Comparison of ENCODE assay signal across 20 mouse cellular contexts in the genomic region with DNA sequence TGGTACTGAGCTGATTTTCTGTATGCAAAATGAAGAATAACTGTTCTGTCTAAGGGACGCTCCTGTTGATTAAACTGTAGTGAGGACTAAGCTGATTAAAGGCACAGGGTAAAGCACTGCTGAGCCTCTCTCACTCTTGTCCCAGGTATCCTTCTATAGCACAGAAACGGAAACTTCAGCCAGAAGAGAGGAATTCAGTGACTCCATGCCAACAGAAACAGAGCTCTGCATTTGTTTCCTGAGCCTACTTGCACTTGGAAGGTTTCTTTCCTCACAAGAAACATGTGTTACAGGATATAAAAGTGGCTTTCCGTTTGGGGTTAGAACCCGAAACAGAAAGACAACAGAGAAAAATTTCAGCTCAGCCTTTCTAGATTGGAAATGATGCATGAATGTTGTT.
DNase-seq lines count a peak whose midpoint lies in the region; ATAC-seq lines count a peak whose summit lies in the region.
"Had no signal": no experiment of that assay in that cellular context is flagged by ENCODE, and none has a peak within 500 bp of the region (broad histone marks: within the 10 kb centered on the region; RNA-seq: fewer than 3 reads in every experiment).

No protein-coding gene starts in this region.

- no peak for DNase-seq in heart, postnatal 14 days
- DNase-seq in kidney, postnatal 10 days, result no peak
- peak; percentile 46 for DNase-seq in NIH3T3 (ENCODE audit: low read depth)
- DNase-seq in gonadal fat pad, adult 2 months (ENCODE audit: low read depth), result peak; percentile 41
- DNase-seq: adrenal gland, adult 2 months; cerebellum, adult 9-10 months; gastrocnemius, postnatal 25 days; kidney, adult 11 months; layer of hippocampus, postnatal 36 days; lung, adult 2 months; right cerebral cortex, postnatal 4 days had no signal

- peak overlapping the region; percentile 41 for H3K27ac ChIP-seq in heart, embryonic 12.5 days (ENCODE audit: poor library complexity, severe bottlenecking)
- peak overlapping the region; percentile 63; the same call in 1 of the 2 replicates for H3K27ac ChIP-seq in kidney, embryonic 16.5 days (ENCODE audit: low read length)
- H3K27ac ChIP-seq: forebrain, embryonic 15.5 days; hindbrain, embryonic 10.5 days; hindbrain, postnatal 0 days; layer of hippocampus, adult 2 months; liver, embryonic 12.5 days had no signal

- no peak overlapping the region for H3K4me2 ChIP-seq in heart, embryonic 12.5 days
- H3K4me2 ChIP-seq in kidney, embryonic 16.5 days (replicated peaks; ENCODE audit: low read depth, low read length), result no peak overlapping the region
- H3K4me2 ChIP-seq: forebrain, embryonic 15.5 days; liver, embryonic 12.5 days; midbrain, embryonic 11.5 days had no signal

- H3K36me3 ChIP-seq in heart, embryonic 12.5 days, result no peaks in the 10 kb centered on the region
- H3K36me3 ChIP-seq in kidney, embryonic 16.5 days (ENCODE audit: insufficient read depth, low read length), result no peaks in the 10 kb centered on the region
- H3K36me3 ChIP-seq: forebrain, embryonic 15.5 days; hindbrain, embryonic 10.5 days; liver, embryonic 12.5 days had no signal

- ATAC-seq in heart, embryonic 12.5 days (ENCODE audit: insufficient number of reproducible peaks, low FRiP score), result no peak
- ATAC-seq in kidney, embryonic 16.5 days (ENCODE audit: low FRiP score, low TSS enrichment), result no peak
- ATAC-seq in monocyte, adult 5-6 weeks (replicated peaks; ENCODE audit: insufficient number of reproducible peaks, low FRiP score, low TSS enrichment, poor library complexity, severe bottlenecking), result no peak
- ATAC-seq: forebrain, embryonic 15.5 days; hindbrain, postnatal 0 days; liver, embryonic 12.5 days had no signal

- intact Hi-C loops in heart, postnatal 14 days (cut with DNase I), result loop anchor here (5.0 kb wide), 1 partner anchor 330 kb away; the partner anchor contains the start of gene Adamts9

- no peak overlapping the region for H3K9ac ChIP-seq in heart, embryonic 12.5 days
- H3K9ac ChIP-seq in kidney, embryonic 16.5 days (replicated peaks; ENCODE audit: low read length), result no peak overlapping the region
- H3K9ac ChIP-seq: forebrain, embryonic 15.5 days; liver, embryonic 12.5 days had no signal

- no peaks in the 10 kb centered on the region for H3K9me3 ChIP-seq in heart, embryonic 12.5 days (replicated peaks)
- H3K9me3 ChIP-seq in kidney, embryonic 16.5 days (ENCODE audit: low read length), result no peaks in the 10 kb centered on the region
- H3K9me3 ChIP-seq: forebrain, embryonic 15.5 days; hindbrain, embryonic 10.5 days; liver, embryonic 12.5 days had no signal

- 41% methylated on average over 4 of the region's 4 CpGs for WGBS in heart, embryonic 12.5 days
- WGBS in kidney, embryonic 16.5 days, result 36% methylated on average over 4 of the region's 4 CpGs

- 0 out of 2 replicates have a peak, but pooled peaks cover 13% of the 10 kb centered on the region for H3K4me1 ChIP-seq in heart, embryonic 12.5 days (replicated peaks)
- peaks cover 19% of the 10 kb centered on the region for H3K4me1 ChIP-seq in kidney, embryonic 16.5 days (ENCODE audit: insufficient read depth, low read length)
- H3K4me1 ChIP-seq: forebrain, embryonic 15.5 days; liver, embryonic 12.5 days had no signal

- H3K4me3 ChIP-seq in heart, embryonic 12.5 days, result no peak overlapping the region
- H3K4me3 ChIP-seq in kidney, embryonic 16.5 days (ENCODE audit: low read length), result no peak overlapping the region
- H3K4me3 ChIP-seq: forebrain, embryonic 15.5 days; hindbrain, embryonic 10.5 days; layer of hippocampus, adult 2 months; liver, embryonic 12.5 days had no signal

- no peaks in the 10 kb centered on the region for H3K27me3 ChIP-seq in heart, embryonic 12.5 days (replicated peaks)
- H3K27me3 ChIP-seq in kidney, embryonic 16.5 days (ENCODE audit: insufficient read depth, low read length), result no peaks in the 10 kb centered on the region
- H3K27me3 ChIP-seq: forebrain, embryonic 15.5 days; liver, embryonic 12.5 days had no signal

Comparison
In these comparisons a context has a peak if more than half of its experiments do, and no peak if none do; other contexts are left out.
1. DNase-seq: peak in NIH3T3 (single experiment) and gonadal fat pad, adult 2 months (single experiment); none in heart, postnatal 14 days (0 of 2) and kidney, postnatal 10 days (single experiment).